Mouse (Mus musculus) gastrocnemius, adult 18-20 months (tissue): ENCODE measurements around the gene Slc8a3. TPM values are rescaled to one million over a fixed set of nuclear protein-coding genes. Genes with fewer than 3 reads are reported as not detected.

Experiments
- DNase-seq: peaks from one replicate; pipeline ENCODE4 v3.0.0; 2021; ENCODE audit warnings: low spot score
- total RNA-seq, 2 experiments: library from RNA; stranded (reverse); gene quantifications; 2 replicates each; pipeline ENCODE4 v1.2.3; 2021

Gene Slc8a3
- total RNA-seq, 2 experiments from 2014 or later: 41.3 to 52.3 TPM

- DNase-seq: no peak
These were observed 91.9 kb downstream of the Slc8a3 start for GRCm38 (mm10) chr12:81241096-81241495.

- no peak for DNase-seq
These were observed 95.8 kb downstream of the Slc8a3 start for GRCm38 (mm10) chr12:81237158-81237557.

- DNase-seq: no peak
These were observed 97.3 kb downstream of the Slc8a3 start for GRCm38 (mm10) chr12:81235456-81236330.

- DNase-seq: no peak
These were observed 99.1 kb downstream of the Slc8a3 start for GRCm38 (mm10) chr12:81233746-81234380.

GRCm38 (mm10) chr12:81227767-81228460 is 105.1 kb downstream of the Slc8a3 start:
- no peak for DNase-seq

GRCm38 (mm10) chr12:81226590-81226989 is 106.4 kb downstream of the Slc8a3 start:
- no peak for DNase-seq

GRCm38 (mm10) chr12:81225966-81226577 is 106.9 kb downstream of the Slc8a3 start:
- DNase-seq: no peak

- DNase-seq: no peak
These were observed 108.1 kb downstream of the Slc8a3 start for GRCm38 (mm10) chr12:81224843-81225242.

GRCm38 (mm10) chr12:81223276-81223675 is 109.7 kb downstream of the Slc8a3 start:
- no peak for DNase-seq

- DNase-seq: no peak
These were observed 113.6 kb downstream of the Slc8a3 start for GRCm38 (mm10) chr12:81219339-81219738.

- DNase-seq: no peak
These were observed 124.4 kb downstream of the Slc8a3 start for GRCm38 (mm10) chr12:81208559-81208958.

- no peak for DNase-seq
These were observed 127.1 kb downstream of the Slc8a3 start for GRCm38 (mm10) chr12:81205619-81206560.

GRCm38 (mm10) chr12:81203226-81203625 is 129.8 kb downstream of the Slc8a3 start:
- DNase-seq: no peak

GRCm38 (mm10) chr12:81199280-81199955 is 133.6 kb downstream of the Slc8a3 start:
- DNase-seq: peak; percentile 68

- no peak for DNase-seq
These were observed 135.4 kb downstream of the Slc8a3 start for GRCm38 (mm10) chr12:81197468-81198075.

GRCm38 (mm10) chr12:81193968-81194367 is 139.0 kb downstream of the Slc8a3 start:
- no peak for DNase-seq

- no peak for DNase-seq
These were observed 143.3 kb downstream of the Slc8a3 start for GRCm38 (mm10) chr12:81189636-81190035.

- DNase-seq: no peak
These were observed 144.0 kb downstream of the Slc8a3 start for GRCm38 (mm10) chr12:81188996-81189395.

GRCm38 (mm10) chr12:81188423-81188822 is 144.6 kb downstream of the Slc8a3 start:
- DNase-seq: no peak

GRCm38 (mm10) chr12:81186668-81187067 is 146.3 kb downstream of the Slc8a3 start:
- no peak for DNase-seq
